Mouse (Mus musculus) forebrain, embryonic 12.5 days (tissue): ENCODE measurements around the gene Rdh7. TPM values are rescaled to one million over a fixed set of nuclear protein-coding genes. Genes with fewer than 3 reads are reported as not detected.
A peak's percentile ranks its signal among the peaks of the same experiment; 100 is the strongest.
"Not testable (repeated sequence)": the region's sequence is repeated elsewhere in the genome, so short reads cannot be mapped to it uniquely, and the experiment has no call there.

ENCODE experiments used
- ATAC-seq: fragments of 200-750 bp; cut with Nextera tagmentation; 2 replicates; pipeline ENCODE4 v1.8.0; 2017; ENCODE audit warnings: moderate TSS enrichment; ENCODE audit not compliant: low FRiP score
- H3K27ac ChIP-seq: fragments of 300-500 bp; sonication (generic); 2 replicates; pipeline ENCODE4 v1.5.1; 2016; ENCODE audit warnings: mild to moderate bottlenecking
- H3K27me3 ChIP-seq: fragments of 300-500 bp; sonication (generic); 2 replicates; pipeline ENCODE4 v1.6.1; 2016; ENCODE audit warnings: mild to moderate bottlenecking
- H3K36me3 ChIP-seq: fragments of 300-500 bp; sonication (generic); replicated peaks from 2 replicates; pipeline ENCODE4 v1.6.1; 2016; ENCODE audit warnings: mild to moderate bottlenecking
- H3K4me1 ChIP-seq: fragments of 300-500 bp; sonication (generic); 2 replicates; pipeline ENCODE4 v1.6.1; 2016
- H3K4me2 ChIP-seq: fragments of 300-500 bp; sonication (generic); 2 replicates; pipeline ENCODE4 v1.6.1; 2016; ENCODE audit warnings: mild to moderate bottlenecking, moderate library complexity
- H3K4me3 ChIP-seq: fragments of 300-500 bp; sonication (generic); replicated peaks from 2 replicates; pipeline ENCODE4 v1.5.1; 2016; ENCODE audit warnings: mild to moderate bottlenecking
- H3K9ac ChIP-seq: fragments of 300-500 bp; sonication (generic); 2 replicates; pipeline ENCODE4 v1.6.1; 2016; ENCODE audit warnings: mild to moderate bottlenecking
- H3K9me3 ChIP-seq: fragments of 300-500 bp; sonication (generic); 2 replicates; pipeline ENCODE4 v1.6.1; 2016
- WGBS: fragments of 180-500 bp; shearing (Covaris S2); methylation state at CpG from one replicate; pipeline ENCODE4 v1.1.7; 2016; 5-methylcytosine and 5-hydroxymethylcytosine counted together
- polyA plus RNA-seq: library from polyadenylated mRNA; unstranded; fragments of >200 nt; fragmentation: Nextera tagmentation; extraction: Ambion mirVana; gene quantifications from 2 replicates; pipeline ENCODE4 v1.2.1, GENCODE M21; 2016

The Rdh7 gene
- polyA plus RNA-seq = not detected in 2 replicates

- Histone ChIP-seq H3K4me1 (no peaks in the 10 kb centered on the region), H3K27ac (no peak within 1 kb of the TSS), H3K36me3 (no peaks in the 10 kb centered on the region), H3K27me3 (no peaks in the 10 kb centered on the region), H3K9me3 (no peaks in the 10 kb centered on the region), H3K9ac (no peak within 1 kb of the TSS), H3K4me2 (no peak within 1 kb of the TSS), H3K4me3 (no peak within 1 kb of the TSS)
- ATAC-seq = no peak
These were observed at the start of gene Rdh7 for GRCm38 (mm10) chr10:127888605-127889004. Rdh7 (minus strand) TSS chr10:127888817.

GRCm38 (mm10) chr10:127937428-127938010 lies 48.9 kb upstream of the Rdh7 start:
- Histone ChIP-seq H3K4me3 (no peak overlapping the region), H3K27ac (no peak overlapping the region), H3K9ac (no peak overlapping the region), H3K4me2 (no peak overlapping the region), H3K27me3 (no peaks in the 10 kb centered on the region), H3K9me3 (no peaks in the 10 kb centered on the region), H3K4me1 (no peaks in the 10 kb centered on the region), H3K36me3 (no peaks in the 10 kb centered on the region)
- 0 out of 2 replicates have a peak, but pooled peaks have one; percentile 30 for ATAC-seq
- WGBS = 3% methylated on average over 2 of the region's 2 CpGs

GRCm38 (mm10) chr10:127936747-127937409 lies 48.3 kb upstream of the Rdh7 start:
- Histone ChIP-seq H3K4me3 (no peak overlapping the region), H3K4me2 (no peak overlapping the region), H3K4me1 (no peaks in the 10 kb centered on the region), H3K9me3 (no peaks in the 10 kb centered on the region), H3K36me3 (no peaks in the 10 kb centered on the region), H3K9ac (no peak overlapping the region), H3K27me3 (no peaks in the 10 kb centered on the region), H3K27ac (no peak overlapping the region)
- no peak for ATAC-seq
- WGBS = 85% methylated on average over 19 of the region's 19 CpGs

- WGBS = 69% methylated on average over 8 of the region's 8 CpGs
- ATAC-seq = no peak
These were observed 47.7 kb upstream of the Rdh7 start for GRCm38 (mm10) chr10:127936271-127936670.

GRCm38 (mm10) chr10:127932290-127932926 lies 43.8 kb upstream of the Rdh7 start:
- 74% methylated on average over 8 of the region's 8 CpGs for WGBS
- Histone ChIP-seq H3K4me3 (no peak overlapping the region), H3K27ac (no peak overlapping the region), H3K27me3 (no peaks in the 10 kb centered on the region), H3K36me3 (no peaks in the 10 kb centered on the region), H3K4me2 (no peak overlapping the region), H3K9me3 (no peaks in the 10 kb centered on the region), H3K9ac (no peak overlapping the region), H3K4me1 (no peaks in the 10 kb centered on the region)
- no peak for ATAC-seq

More at GRCm38 (mm10) chr10:127936271-127936670, 47.7 kb upstream of the Rdh7 start:
- Histone ChIP-seq H3K27me3 (no peaks in the 10 kb centered on the region), H3K9ac (no peak overlapping the region), H3K4me1 (no peaks in the 10 kb centered on the region), H3K9me3 (no peaks in the 10 kb centered on the region), H3K4me2 (no peak overlapping the region), H3K4me3 (no peak overlapping the region), H3K27ac (no peak overlapping the region), H3K36me3 (no peaks in the 10 kb centered on the region)

GRCm38 (mm10) chr10:127927737-127928136 lies 39.1 kb upstream of the Rdh7 start:
- Histone ChIP-seq H3K4me3 (no peak overlapping the region), H3K36me3 (no peaks in the 10 kb centered on the region), H3K9ac (no peak overlapping the region), H3K27me3 (no peaks in the 10 kb centered on the region), H3K27ac (no peak overlapping the region), H3K4me2 (no peak overlapping the region), H3K4me1 (peaks cover 7% of the 10 kb centered on the region), H3K9me3 (no peaks in the 10 kb centered on the region)
- 73% methylated on average over 2 of the region's 2 CpGs for WGBS
- ATAC-seq = no peak

GRCm38 (mm10) chr10:127924597-127925378 lies 36.2 kb upstream of the Rdh7 start:
- no peak overlapping the region for H3K9ac ChIP-seq
- H3K4me2 ChIP-seq = no peak overlapping the region
- 70% methylated on average over 7 of the region's 7 CpGs for WGBS
- no peaks in the 10 kb centered on the region for H3K27me3 ChIP-seq
- ATAC-seq = no peak
- H3K36me3 ChIP-seq = no peaks in the 10 kb centered on the region
- no peak overlapping the region for H3K4me3 ChIP-seq
- H3K27ac ChIP-seq = no peak overlapping the region
- H3K4me1 ChIP-seq = peaks cover 7% of the 10 kb centered on the region
- H3K9me3 ChIP-seq = no peaks in the 10 kb centered on the region

- H3K4me3 ChIP-seq = no peak overlapping the region
- H3K9me3 ChIP-seq = no peaks in the 10 kb centered on the region
- H3K9ac ChIP-seq = no peak overlapping the region
- 88% methylated on average over 8 of the region's 8 CpGs for WGBS
- no peaks in the 10 kb centered on the region for H3K36me3 ChIP-seq
- H3K27ac ChIP-seq = no peak overlapping the region
- no peak for ATAC-seq
- no peak overlapping the region for H3K4me2 ChIP-seq
- H3K27me3 ChIP-seq = no peaks in the 10 kb centered on the region
- H3K4me1 ChIP-seq = peaks cover 7% of the 10 kb centered on the region
These were observed 34.4 kb upstream of the Rdh7 start for GRCm38 (mm10) chr10:127923024-127923423.

- Histone ChIP-seq H3K4me3 (no peak overlapping the region), H3K27ac (no peak overlapping the region), H3K36me3 (no peaks in the 10 kb centered on the region), H3K4me1 (peaks cover 7% of the 10 kb centered on the region), H3K4me2 (no peak overlapping the region), H3K27me3 (no peaks in the 10 kb centered on the region), H3K9ac (no peak overlapping the region), H3K9me3 (no peaks in the 10 kb centered on the region)
- no peak for ATAC-seq
- WGBS = 77% methylated on average over 1 of the region's 1 CpGs
These were observed 33.6 kb upstream of the Rdh7 start for GRCm38 (mm10) chr10:127922241-127922640.

- no peaks in the 10 kb centered on the region for H3K9me3 ChIP-seq
- ATAC-seq = no peak
- no peaks in the 10 kb centered on the region for H3K27me3 ChIP-seq
- H3K4me3 ChIP-seq = no peak overlapping the region
- H3K4me1 ChIP-seq = no peaks in the 10 kb centered on the region
- H3K9ac ChIP-seq = no peak overlapping the region
- 97% methylated on average over 5 of the region's 5 CpGs for WGBS
- H3K4me2 ChIP-seq = no peak overlapping the region
- H3K36me3 ChIP-seq = no peaks in the 10 kb centered on the region
- H3K27ac ChIP-seq = no peak overlapping the region
These were observed 29.0 kb upstream of the Rdh7 start for GRCm38 (mm10) chr10:127917651-127918050.

- WGBS = 86% methylated on average over 3 of the region's 3 CpGs
- not testable (repeated sequence) for ATAC-seq, H3K9ac ChIP-seq, H3K4me3 ChIP-seq, H3K9me3 ChIP-seq, H3K4me2 ChIP-seq, H3K27ac ChIP-seq, H3K36me3 ChIP-seq, H3K4me1 ChIP-seq, H3K27me3 ChIP-seq
These were observed 28.6 kb upstream of the Rdh7 start for GRCm38 (mm10) chr10:127917183-127917582.

GRCm38 (mm10) chr10:127915578-127915977 lies 27.0 kb upstream of the Rdh7 start:
- H3K4me3 ChIP-seq = no peak overlapping the region
- no peak overlapping the region for H3K27ac ChIP-seq
- no peaks in the 10 kb centered on the region for H3K4me1 ChIP-seq
- H3K36me3 ChIP-seq = no peaks in the 10 kb centered on the region
- H3K9me3 ChIP-seq = no peaks in the 10 kb centered on the region
- ATAC-seq = no peak
- H3K27me3 ChIP-seq = no peaks in the 10 kb centered on the region
- H3K9ac ChIP-seq = no peak overlapping the region
- 93% methylated on average over 1 of the region's 1 CpGs for WGBS
- no peak overlapping the region for H3K4me2 ChIP-seq
